Mouse (Mus musculus) CH12.LX (cell line): ENCODE results near the gene Nudt16l1.

Experiments
- MAFK ChIP-seq: IDR thresholded peaks from 2 replicates; pipeline ENCODE4 v1.6.1; 2011; ENCODE audit warnings: low read length, improper control_type of control experiment; ENCODE audit not compliant: insufficient replicate concordance
- MAX ChIP-seq: IDR thresholded peaks from 2 replicates; pipeline ENCODE4 v1.6.1; 2011; ENCODE audit warnings: low read length, improper control_type of control experiment
- NELFE ChIP-seq: IDR thresholded peaks from 2 replicates; pipeline ENCODE4 v1.6.1; 2011; ENCODE audit warnings: low read depth, low read length, improper control_type of control experiment
- PAX5 ChIP-seq: IDR thresholded peaks from 2 replicates; pipeline ENCODE4 v1.6.1; 2012; ENCODE audit warnings: low read length, inconsistent platforms, mixed read lengths
- POLR2A ChIP-seq: IDR thresholded peaks from 2 replicates; pipeline ENCODE4 v1.6.1; 2011; ENCODE audit warnings: low read depth, mild to moderate bottlenecking, improper control_type of control experiment, low read length
- USF2 ChIP-seq: conservative IDR thresholded peaks from 2 replicates; pipeline ENCODE4 v1.6.1; 2011; ENCODE audit warnings: low read depth, low read length, improper control_type of control experiment
- ZC3H11A ChIP-seq: IDR thresholded peaks from 2 replicates; pipeline ENCODE4 v1.6.1; 2012; ENCODE audit warnings: low read depth, mild to moderate bottlenecking, inconsistent platforms, low read length, improper control_type of control experiment
- ZMIZ1 ChIP-seq: IDR thresholded peaks from 2 replicates; pipeline ENCODE4 v1.6.1; 2012; ENCODE audit warnings: low read depth, mild to moderate bottlenecking, inconsistent platforms, low read length, improper control_type of control experiment

- TF ChIP-seq POLR2A (peak; percentile 97), MAX (peak; percentile 89), NELFE (peak; percentile 91), ZC3H11A (no peak), MAFK (no peak), ZMIZ1 (peak; percentile 74), USF2 (no peak), PAX5 (no peak)
These were observed 428 bp downstream of the Nudt16l1 start for GRCm38 (mm10) chr16:4938989-4939388.
